Mouse (Mus musculus) cerebellum, adult 2 months (tissue): ENCODE measurements around the gene Npas3.

ENCODE experiments used
- CTCF ChIP-seq: fragments of 200-500 bp; IDR thresholded peaks from 2 replicates; pipeline ENCODE4 v1.5.1; 2011; ENCODE audit warnings: low read depth, mild to moderate bottlenecking, control low read depth, low read length, moderate library complexity, borderline replicate concordance; ENCODE audit not compliant: insufficient read depth
- POLR2A ChIP-seq: fragments of 200-500 bp; IDR thresholded peaks from 2 replicates; pipeline ENCODE4 v1.6.1; 2011; ENCODE audit warnings: low read length, control low read depth, borderline replicate concordance; ENCODE audit not compliant: insufficient read depth

DNA sequence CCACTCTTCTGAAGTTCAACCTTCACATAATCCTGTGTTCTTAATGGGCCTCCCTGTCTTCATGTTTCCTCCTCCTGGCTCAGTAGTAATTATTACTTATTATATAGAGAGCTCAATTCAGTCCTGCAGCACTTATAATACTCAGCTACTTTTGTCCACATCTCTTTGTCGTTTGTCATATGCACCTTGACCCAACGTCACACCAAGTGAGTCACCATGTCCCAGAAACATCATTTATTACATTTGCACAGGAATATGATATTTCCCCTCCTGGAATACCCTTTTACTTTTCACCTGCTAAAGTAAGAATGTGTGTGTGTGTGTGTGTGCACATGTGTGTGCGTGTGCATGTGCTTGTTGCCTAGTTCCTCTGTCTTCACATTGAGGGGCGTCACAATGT is 161.2 kb downstream of the Npas3 start:
- TF ChIP-seq CTCF: no peak
- no peak for TF ChIP-seq POLR2A
